Mouse (Mus musculus): ENCODE data around the gene Knstrn.
A peak's percentile ranks its signal among the peaks of the same experiment; 100 is the strongest.

Gene Knstrn

DNA sequence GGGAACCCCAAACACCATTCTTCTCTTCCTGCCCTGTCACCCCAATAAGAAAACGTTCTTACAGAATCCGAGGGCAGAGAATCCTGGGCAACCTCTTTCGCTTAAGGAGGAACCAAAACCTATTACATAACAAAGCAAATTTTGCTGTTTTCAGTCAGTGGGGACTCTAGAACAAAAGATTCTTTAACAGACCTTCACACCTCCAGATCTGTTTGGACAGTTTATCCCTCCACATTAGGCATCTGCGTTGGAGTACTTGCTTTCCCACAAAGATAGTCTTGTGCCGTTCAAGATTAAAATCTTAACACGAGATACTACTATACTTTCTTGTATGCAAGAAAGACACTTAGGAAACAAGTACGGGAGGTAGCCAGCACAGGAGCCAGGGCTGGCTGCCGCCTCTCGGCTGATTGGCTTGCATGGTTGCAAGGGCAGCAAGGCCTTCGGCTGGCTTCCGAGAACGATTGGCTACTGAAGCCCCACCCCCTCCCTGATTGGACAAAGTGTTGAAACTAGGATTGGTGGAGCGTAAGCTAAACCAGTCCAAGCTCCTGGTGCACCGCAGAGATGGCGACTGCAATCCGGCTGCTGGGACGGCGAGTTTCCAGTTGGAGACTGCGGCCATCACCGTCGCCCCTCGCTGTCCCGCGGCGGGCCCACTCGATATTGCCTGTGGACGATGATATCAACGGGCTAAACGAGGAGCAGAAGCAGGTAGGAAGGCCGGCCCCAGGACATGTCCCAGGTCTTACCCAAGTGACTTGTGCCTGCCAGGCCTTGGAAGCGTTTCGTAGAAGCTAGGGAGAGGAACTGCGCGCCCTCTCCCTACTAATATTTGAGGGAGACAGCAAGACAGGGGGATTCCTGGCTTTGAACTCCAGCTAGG, 47.9 kb downstream of the Knstrn start, which contains the start of gene Ivd:
Gene Ivd (plus strand): TSS at position 501 of the 886 bp plus-strand sequence.
- peak; percentile 76 for DNase-seq (ENCODE audit: low spot score)

DNA sequence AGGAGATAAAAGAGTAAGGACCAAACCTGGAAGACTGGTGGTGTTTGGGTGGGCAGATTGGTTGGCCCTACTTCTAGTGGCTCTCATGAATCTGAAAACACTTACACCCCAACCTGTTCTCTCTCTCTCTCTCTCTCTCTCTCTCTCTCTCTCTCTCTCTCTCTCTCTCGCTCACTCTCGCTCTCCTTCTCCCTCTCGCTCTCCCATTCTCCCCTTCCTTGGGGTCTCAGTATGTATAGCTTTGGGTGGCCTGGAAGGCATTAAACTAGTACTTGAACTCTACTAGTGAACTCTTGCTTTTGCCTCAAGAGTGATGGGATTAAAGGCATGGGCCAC, 48.5 kb downstream of the Knstrn start:
- DNase-seq (ENCODE audit: low spot score): no peak

DNA sequence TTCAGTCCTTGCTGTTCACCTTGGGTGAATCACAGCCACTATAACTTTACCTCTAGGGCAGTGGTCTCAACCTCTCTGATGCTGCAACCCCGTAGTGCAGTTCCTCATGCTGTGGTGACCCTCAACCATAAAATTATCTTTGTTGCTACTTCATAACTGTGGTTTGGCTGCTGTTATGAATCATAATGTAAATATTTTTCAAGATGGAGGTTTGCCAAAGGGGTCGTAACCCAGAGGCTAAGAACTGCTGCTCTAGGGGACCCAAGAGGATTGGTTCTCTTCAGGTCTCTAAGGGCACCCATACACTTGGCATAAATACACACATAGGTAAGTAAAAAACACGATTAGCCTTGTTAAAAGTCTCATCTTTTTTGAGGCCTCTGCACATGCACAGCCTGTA, 56.8 kb downstream of the Knstrn start:
- DNase-seq (ENCODE audit: low spot score): no peak

DNA sequence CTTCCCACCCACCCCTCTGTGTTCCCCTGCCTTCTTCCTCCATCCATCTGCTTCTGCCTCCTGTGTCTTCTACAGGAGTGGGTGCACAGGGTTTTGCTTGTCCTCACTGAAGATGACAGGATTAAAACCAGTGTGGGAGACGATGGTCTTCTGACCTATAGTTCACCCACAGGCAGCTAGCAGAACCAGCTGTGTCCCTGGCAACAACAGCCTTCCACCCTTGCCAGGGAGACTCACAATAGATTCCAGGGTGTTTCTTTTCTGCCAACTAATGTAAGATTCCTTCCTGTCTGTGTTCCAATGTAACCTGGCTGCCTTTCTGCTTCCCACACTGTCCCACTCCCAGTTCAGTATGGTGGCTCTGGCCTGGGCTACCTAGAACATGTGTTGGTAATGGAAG, 57.2 kb downstream of the Knstrn start:
- DNase-seq (ENCODE audit: low spot score): no peak

DNA sequence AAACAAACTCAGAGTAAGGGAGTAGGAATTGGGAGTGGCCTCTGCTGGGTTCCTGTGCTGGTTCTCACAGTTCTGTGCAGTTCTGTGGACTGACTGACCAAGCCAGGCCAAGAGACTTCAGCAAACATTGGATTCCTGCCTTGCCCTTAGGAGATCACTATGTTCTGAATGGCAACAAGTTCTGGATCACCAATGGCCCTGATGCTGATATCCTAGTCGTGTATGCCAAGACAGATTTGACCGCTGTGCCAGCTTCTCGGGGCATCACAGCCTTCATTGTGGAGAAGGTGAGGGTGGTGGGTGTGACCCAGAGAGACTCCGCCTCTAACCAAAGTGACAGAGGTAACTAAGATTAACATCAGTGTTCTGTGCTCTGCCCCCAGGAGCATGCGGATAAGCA, 59.2 kb downstream of the Knstrn start:
- DNase-seq (ENCODE audit: low spot score): no peak

DNA sequence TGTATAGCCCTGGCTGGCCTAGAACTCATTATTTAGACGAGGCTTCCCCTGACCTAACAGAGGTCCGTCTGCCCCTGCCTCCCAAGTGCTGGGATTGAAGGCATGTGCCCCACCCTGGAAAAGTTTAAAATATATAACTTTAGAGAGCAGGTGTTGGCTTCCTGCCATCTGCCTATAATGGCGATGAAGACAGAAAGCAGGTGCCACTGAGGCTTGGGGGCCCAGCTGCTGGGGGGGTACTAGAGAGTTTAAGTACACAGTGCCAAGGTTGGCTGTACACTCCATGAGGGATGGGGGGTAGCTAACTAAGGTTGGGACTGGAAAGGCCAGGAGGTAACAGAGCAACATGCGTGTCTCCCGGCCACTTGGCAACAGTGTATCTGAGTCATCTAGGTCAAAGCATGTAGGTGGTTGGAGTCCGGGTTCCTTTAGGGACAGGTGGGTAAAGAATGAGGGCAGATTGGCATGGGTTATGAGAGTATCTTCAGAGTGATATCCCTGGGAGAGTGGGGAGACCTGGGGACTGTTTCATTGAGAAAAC, 60.2 kb downstream of the Knstrn start:
- no peak for DNase-seq (ENCODE audit: low spot score)

DNA sequence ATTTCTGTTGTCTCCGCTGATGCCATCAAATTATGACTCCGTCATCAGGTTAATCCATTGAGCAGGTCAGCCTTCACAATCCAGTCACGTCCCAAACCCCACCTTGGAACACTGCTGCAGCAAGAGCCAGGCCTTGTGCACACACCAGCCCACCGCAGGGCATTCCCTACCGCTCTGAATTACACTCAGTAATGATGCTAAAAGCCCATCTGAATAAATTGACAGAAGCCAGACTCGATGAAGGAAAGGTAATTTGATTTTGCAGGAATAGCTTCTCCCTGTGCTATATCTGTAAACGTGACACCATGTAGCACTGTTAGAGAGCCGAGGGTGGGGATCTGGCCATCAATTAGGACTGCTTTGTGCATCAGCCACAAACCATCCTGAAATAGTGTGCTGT, 61.5 kb downstream of the Knstrn start:
- DNase-seq (ENCODE audit: low spot score): no peak

DNA sequence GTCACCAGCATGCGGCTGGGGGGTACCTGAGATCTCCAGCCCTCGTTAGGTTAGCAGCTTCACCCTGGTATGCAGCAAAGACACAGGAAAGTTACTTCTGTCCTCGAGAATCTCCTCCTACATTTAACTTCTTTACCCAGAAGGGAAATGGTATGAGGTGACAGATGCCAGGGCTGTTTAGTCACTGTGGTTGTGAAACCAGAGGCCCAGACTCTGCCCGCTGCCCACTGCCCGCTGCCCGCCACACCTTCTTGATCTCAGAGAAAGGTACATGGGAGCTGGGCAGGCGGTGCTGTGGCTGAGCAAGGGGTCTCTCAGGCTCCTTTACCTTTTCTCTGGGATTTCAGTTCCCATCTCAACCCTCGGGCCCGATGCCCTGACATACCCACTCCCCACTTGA, 62.6 kb downstream of the Knstrn start:
- no peak for DNase-seq (ENCODE audit: low spot score)

DNA sequence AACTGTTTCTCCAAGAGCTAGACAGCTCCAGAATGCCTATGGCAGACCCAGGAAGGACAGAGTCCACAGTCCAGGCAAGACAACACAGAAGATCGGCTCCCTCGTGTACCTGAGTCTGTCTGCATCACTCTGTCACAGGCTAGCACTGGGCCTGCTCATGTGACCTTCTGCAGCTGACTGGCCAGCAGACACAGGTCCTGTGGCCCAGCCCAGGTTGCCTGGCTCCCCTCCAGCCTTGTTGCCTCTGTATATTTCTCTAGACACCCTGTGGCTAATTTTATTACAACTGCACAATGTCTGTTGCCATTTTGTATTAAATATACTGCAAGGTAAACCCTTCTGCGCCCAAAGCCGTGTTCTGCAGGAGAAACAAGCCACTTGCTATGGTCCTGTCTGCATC, 67.2 kb downstream of the Knstrn start:
- DNase-seq (ENCODE audit: low spot score): no peak

DNA sequence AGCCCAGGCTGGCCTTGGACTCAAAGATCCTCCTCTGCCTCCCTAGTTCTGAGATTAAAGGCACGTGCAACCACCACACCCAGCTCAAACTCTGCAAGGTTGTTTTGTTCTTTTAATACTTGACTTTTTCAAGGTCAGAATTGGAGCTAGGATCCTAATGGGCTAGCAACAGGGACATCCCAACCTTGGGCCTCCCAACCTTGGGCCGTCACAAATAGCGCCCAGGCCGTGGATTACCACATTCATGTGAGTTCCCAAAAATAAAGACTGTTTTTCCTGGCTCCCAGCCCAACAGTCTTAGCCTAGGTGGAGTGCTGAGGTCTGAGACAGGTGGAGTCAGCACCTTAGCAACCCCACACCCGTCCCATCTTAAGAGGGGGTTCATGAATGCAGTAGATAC, 68.2 kb downstream of the Knstrn start:
- no peak for DNase-seq (ENCODE audit: low spot score)

DNA sequence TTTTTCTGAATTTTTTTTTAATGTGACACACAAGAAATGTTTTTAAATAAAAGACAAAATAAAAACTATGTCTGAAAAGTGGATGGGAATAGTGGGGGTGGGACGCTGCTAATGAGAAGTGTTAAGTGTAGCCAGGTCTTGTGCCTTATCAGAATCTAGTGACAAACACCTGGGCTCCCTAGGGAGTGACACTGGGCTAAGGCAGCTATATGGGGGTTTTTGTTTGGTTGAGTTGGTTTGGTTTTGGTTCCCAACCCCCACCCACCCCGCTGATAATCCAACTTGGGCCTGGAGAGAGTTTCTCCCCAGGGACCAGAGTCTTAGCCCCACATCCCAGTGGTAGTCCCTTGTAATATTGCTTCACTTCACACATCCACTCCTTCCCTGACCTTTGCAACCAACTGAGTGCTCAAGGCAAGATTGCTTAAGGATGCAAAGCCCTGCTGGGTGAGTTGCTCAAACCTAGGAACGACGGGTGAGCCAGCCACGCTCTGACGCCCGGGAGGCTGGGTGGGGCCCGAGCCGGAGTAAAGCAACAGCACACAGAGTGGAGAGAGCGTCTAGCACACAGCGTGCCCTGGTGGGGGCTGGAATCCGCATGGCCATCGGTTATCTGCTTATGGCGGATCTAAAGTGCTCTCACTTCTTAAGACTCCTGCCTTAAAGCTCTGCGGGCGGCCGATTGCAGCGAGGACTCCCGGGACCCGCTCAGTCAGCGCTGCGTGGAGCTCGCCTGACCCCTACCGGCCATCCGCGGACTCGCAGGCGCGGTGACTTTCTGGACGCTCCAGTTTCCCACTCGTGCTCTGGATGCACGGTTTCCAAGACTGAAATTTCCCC, 69.3 kb downstream of the Knstrn start:
- DNase-seq (ENCODE audit: low spot score): peak; percentile 88

DNA sequence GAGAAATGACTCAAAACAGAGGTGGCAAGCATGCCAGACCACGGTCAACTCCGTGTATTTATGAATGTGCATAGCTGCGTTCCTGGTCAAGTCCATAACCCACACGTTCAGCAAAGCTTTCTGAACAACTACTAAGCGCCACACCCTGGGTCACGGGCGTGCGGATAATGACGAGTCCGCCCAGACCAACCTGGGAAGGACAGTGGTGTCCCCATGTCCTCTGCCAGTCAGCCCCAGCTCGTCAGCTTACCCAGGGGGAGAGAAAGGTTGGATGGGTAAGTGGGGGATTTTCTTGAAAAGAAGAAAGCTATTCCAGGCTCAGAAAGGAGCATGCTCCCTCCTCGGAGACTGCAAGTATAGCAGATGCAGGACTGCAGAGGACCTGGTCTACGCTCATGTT, 73.6 kb downstream of the Knstrn start:
- no peak for DNase-seq (ENCODE audit: low spot score)

DNA sequence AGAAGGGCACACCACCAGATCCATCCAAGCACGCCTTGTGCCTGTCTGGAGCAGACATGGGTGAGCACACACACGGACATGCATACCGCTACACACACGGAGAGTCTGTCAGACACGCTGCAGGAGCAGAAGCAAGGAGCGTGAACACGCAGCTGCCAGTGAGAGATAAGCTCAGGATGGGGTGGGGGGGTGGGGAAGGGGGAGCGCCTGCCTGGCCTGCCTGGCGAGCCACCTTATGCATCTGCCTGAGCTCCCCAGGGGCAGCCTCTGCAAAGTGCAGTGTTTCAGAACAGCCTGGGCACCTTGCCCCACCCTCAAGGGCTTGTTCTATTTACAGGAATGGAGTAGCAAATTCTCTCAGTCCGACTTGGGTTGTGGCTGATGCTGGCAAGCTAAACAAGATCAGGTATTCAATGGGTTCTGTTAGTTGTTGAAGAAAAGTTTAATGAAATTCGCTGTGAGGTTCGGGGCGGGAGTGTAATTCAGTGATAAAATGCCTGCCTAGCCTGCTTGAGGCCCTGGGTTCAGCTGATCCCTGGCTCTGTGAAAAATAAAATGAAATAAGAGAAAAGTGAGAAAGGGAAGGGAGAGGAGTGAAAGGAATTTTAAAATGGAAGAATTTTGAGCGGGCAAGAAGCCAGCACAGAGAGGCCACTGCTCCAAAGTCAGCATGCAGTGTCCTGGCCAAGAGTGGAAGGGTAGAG, 74.2 kb downstream of the Knstrn start:
- DNase-seq (ENCODE audit: low spot score): no peak

DNA sequence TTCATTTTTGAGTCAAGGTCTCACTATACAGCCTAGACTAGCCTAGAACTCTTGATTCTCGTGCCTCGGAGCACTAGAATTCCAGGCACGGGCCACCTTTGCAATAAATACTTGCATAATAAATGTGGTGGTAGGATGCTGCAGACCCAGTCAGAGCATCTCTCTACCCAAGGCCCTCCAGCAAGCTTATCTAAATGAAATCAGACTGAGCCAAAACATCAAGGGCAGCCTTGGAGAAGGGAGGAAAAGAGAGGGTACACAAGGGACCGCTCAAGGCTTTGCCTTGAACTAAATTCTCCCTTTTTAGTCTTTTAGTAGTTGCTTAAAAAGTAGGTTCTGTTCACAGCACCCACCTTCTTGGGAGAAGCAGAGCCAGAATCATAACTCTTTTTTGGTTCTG, 77.4 kb downstream of the Knstrn start:
- no peak for DNase-seq (ENCODE audit: low spot score)

DNA sequence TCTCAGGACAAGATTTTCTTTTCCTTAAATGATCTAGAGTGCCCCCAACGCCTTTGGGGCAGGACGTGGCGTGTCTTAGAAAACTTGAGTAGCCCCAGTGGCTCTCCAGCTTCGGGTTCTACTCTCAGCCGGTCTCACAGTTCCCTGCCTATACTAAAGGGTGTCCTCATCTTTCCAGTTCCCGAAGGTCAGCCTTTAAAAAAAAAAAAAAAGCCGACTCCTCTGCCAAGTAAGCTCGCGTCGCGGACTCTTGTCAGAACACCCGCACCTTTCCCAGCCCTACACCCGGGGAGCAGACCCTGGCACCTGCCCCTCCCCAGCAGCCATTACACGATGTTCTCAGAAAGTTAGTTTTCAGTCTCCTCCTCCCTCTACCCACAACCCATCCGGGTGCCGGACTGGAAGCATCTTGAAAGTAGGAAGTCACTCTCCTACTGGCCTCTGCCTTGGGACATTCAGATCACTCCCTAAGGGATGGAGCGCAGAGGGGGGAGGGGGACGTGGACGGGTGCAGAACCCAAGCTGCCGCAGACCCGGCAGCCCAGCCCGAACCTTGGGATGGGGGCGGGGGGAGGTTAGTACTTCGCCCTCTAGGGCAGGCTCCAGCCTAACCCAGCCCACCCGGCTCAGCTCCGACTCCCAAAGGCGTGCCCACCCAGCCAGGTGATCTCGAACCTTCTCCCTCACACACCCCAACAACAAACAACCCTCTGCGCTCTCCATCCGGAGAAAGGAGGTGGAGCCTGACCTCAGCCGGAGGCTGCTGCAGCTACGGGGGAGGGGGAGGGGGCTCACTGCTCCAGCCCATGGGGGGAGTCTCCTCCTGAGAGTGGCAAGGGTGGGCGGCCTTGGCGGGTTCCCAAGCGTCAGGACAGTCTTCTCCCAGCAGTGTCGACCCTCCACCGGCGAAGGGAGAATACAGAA, 82.4 kb downstream of the Knstrn start:
- no peak for DNase-seq (ENCODE audit: low spot score)

DNA sequence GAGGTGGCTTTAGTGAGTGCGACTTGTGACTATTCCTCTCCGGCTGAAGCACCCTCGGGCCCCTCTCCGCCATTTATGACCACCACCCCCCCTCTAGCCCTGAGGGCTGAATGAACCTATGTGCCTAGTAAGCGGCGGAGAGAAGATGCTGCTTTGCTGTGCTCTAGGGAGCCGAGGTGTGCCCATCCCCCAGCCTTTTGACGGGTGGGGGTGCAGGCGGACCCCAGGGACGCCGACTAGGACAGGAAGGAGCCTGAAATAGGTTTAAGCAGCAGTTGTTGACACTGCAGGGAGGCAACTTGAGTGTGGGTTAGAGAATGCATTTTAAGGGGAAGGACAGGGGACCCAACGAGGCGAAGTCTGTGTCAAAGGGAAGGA, 83.1 kb downstream of the Knstrn start:
- DNase-seq (ENCODE audit: low spot score): no peak

DNA sequence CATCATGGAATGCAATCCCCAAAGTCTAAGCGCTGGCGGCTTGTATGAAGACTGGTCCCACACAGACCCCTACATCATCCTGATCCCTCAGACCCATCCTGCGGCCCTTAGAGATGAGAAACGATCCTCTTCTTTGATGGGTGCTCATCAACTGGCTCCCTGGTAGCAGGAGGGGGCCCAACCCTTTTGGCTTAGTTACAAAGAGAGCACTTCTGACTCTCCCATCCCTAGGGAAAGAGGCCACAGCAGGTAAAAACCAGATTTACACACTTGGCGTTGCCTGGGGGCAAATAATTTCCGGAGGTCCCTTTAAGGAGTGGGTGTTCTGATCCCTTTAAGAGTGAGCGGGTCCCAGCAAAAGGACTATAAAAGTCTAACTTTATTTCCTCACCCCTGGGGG, 83.6 kb downstream of the Knstrn start:
- no peak for DNase-seq (ENCODE audit: low spot score)

DNA sequence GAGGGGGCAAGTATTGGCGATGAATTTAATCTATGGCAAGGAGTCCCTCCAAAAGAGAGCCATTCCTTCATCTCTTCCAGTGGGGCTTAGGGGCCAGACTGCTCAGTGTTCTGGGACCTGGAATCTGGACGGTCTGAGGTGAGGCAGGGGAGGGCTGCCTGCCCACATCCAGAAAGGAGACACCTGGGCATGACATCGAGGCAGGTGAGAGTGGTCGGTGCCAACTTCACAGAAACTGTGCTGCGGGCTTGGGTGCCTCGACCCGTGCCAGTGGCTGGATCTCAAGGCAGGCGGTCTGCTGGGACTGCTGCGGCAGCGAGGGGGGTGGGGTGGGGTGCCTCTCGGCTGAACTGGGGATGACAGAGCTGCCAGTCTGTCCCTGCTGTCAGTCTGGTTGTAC, 84.0 kb downstream of the Knstrn start:
- no peak for DNase-seq (ENCODE audit: low spot score)

DNA sequence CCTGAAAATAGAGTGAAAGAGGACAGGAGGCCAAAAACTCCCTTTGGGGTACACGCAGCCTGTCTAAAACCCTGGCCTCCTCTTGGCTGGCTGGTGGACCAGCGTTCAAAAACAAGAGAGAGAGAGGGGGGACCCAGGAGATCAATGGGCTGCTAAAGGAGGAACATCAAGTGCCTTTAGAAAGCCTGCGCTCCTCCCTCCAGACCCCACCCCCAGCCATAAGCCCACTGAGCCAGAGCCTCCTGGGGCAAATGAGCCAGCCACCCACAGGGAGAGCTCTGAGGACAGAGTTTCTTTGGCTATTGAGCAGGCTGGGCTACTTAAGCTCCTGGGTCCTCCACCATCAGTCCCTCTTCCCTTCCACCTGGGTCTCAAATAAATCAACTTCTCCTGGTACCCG, 85.0 kb downstream of the Knstrn start:
- no peak for DNase-seq (ENCODE audit: low spot score)

DNA sequence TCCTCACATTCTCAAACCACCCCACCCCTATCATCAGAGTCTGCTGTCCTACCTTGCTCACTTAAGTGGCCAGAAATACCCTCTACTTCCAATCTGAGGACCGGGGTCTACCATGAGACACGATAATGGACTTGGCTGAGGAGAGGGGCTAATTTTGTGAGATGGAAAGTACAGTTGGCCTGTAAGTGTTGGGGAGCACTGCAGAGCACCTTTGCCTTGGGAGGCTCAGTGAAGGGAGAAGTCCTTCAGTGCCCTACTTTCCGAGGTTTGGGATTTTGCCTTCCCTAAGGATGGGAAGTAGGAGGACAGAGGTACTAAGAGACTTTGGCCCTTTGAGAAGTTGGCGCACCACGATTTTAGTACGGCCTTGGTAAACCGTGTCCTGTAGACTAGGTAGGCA, 85.5 kb downstream of the Knstrn start:
- DNase-seq (ENCODE audit: low spot score): no peak
